Mouse (Mus musculus): ENCODE data around the gene Gucy2c. TPM values are rescaled to one million over a fixed set of nuclear protein-coding genes. Genes with fewer than 3 reads are reported as not detected.

Gene Gucy2c
- polyA plus RNA-seq, 1 experiment: not detected

DNA sequence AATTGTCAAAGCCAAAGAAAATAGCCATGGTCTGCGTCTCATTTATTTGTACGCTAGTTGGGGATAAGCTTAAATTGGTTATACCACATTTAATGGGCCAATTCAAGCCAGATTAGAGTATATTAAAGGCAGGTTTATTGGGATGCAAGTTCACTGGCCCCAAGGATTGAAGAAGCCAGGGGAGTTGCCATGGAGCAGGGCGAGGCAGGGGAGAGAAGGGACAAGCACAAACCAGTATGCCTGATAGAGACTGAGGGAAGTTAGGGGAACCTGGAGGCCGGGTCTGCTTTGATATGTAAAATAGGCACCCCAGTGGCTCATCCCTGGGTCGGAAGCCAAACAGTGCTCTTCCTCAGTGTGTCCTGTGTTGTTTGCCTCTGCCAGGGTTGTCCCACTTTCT, 112.3 kb downstream of the Gucy2c start:
- no peak for TF ChIP-seq POLR2A (IDR thresholded peaks at IDR 0.05; ENCODE audit: insufficient read depth, low read depth, low read length)
- TF ChIP-seq CTCF (IDR thresholded peaks at IDR 0.05; ENCODE audit: insufficient read depth, low read depth, low read length): no peak
- WGBS: 74% methylated on average over 5 of the region's 5 CpGs

DNA sequence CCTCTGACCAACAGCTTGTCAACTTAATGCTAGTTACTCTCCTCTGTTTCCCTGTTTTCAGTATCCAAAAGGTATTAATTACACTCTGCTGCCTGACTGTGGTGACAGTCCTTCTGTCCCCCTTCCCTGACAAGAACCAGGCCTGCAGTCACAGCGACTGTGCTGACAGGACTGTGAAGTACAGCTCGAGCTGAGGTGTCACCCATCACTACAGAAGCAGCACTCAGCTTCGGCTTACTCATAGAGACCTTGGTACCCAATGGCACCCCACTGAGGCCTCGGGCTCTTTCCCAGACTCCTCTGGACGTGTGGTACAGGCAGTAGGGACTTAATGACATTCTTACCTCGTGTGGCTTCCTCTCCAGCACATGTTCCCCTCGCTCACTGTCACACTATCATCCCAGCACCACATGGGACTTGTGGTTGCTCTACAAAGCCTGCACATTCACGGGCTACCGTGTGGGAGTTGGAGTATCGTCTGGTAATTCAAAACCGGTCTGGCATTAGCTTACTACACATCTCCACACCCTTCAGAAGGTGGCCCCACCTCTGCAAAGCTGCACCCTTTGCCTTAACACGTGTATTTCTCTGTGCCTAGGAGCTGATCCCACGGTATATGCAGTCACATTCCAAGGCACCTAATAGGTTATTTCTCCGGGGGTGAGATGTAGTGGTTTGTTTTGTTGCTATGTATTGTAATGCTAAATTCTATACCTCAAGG, 113.1 kb downstream of the Gucy2c start:
- Histone ChIP-seq H3K4me3 (ENCODE audit: insufficient read depth, low read depth, low read length) (no peak overlapping the region), H3K4me1 (ENCODE audit: control insufficient read depth, insufficient read depth, low read length) (peaks cover 7% of the 10 kb centered on the region), H3K27ac (ENCODE audit: insufficient read depth, low read depth, low read length) (no peak overlapping the region)
- TF ChIP-seq CTCF (IDR thresholded peaks at IDR 0.05; ENCODE audit: insufficient read depth, low read depth, low read length) (no peak), POLR2A (IDR thresholded peaks at IDR 0.05; ENCODE audit: insufficient read depth, low read depth, low read length) (no peak)
- 61% methylated on average over 14 of the region's 14 CpGs for WGBS

More for the DNA sequence above, 112.3 kb downstream of the Gucy2c start:
- Histone ChIP-seq H3K4me1 (ENCODE audit: control insufficient read depth, insufficient read depth, low read length) (peaks cover 7% of the 10 kb centered on the region), H3K4me3 (ENCODE audit: insufficient read depth, low read depth, low read length) (no peak overlapping the region), H3K27ac (ENCODE audit: insufficient read depth, low read depth, low read length) (no peak overlapping the region)

DNA sequence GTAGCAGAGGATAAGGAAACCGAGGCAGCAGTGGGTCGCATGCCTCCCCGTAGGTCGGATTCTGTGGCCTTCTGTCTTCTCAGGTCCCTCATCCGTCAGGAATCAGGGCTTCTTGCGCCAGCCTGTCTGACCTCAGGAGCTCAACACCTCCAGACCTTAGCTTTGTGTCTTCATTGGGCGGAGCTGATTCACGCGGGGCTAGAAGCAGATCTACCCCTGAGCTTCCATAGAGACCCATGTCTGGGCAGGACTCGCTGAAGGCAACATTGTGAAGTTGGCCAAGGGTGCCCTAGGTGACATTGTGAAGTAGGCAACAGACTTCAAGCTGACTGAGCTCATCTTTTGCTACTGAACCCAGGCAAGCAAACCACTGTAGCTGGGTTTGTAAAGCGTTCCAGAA, 119.5 kb downstream of the Gucy2c start:
- H3K4me1 ChIP-seq (ENCODE audit: control insufficient read depth, insufficient read depth, low read length): peaks cover 8% of the 10 kb centered on the region
- H3K27ac ChIP-seq (ENCODE audit: insufficient read depth, low read depth, low read length): no peak overlapping the region
- 54% methylated on average over 11 of the region's 11 CpGs for WGBS
- TF ChIP-seq CTCF (IDR thresholded peaks at IDR 0.05; ENCODE audit: insufficient read depth, low read depth, low read length) (no peak), POLR2A (IDR thresholded peaks at IDR 0.05; ENCODE audit: insufficient read depth, low read depth, low read length) (no peak)
- no peak overlapping the region for H3K4me3 ChIP-seq (ENCODE audit: insufficient read depth, low read depth, low read length)

DNA sequence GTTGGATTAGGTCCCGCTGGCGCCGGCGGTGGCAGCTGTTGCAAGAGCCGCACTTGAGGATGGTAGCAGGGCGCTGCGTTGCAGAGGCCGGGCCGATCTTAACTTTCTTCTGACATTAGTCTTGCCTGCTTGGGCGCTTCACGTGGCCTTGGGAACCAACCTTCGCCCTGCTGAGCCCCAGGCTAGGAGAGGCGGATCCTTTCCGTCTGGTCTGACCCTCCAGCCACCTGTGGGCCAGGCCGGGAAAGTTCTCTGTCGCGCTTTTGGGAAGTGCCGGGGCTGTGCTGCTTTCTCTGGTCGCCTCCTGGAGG, 119.9 kb downstream of the Gucy2c start, which contains the start of gene Plbd1:
Plbd1 (minus strand) TSS at position 223 of the 311 bp plus-strand sequence.
- TF ChIP-seq CTCF (IDR thresholded peaks at IDR 0.05; ENCODE audit: insufficient read depth, low read depth, low read length) (no peak), POLR2A (IDR thresholded peaks at IDR 0.05; ENCODE audit: insufficient read depth, low read depth, low read length) (no peak)
- 8% methylated on average over 19 of the region's 19 CpGs for WGBS
- peaks cover 8% of the 10 kb centered on the region for H3K4me1 ChIP-seq (ENCODE audit: control insufficient read depth, insufficient read depth, low read length)
- H3K4me3 ChIP-seq (ENCODE audit: insufficient read depth, low read depth, low read length): no peak within 1 kb of the TSS
- H3K27ac ChIP-seq (ENCODE audit: insufficient read depth, low read depth, low read length): no peak within 1 kb of the TSS

DNA sequence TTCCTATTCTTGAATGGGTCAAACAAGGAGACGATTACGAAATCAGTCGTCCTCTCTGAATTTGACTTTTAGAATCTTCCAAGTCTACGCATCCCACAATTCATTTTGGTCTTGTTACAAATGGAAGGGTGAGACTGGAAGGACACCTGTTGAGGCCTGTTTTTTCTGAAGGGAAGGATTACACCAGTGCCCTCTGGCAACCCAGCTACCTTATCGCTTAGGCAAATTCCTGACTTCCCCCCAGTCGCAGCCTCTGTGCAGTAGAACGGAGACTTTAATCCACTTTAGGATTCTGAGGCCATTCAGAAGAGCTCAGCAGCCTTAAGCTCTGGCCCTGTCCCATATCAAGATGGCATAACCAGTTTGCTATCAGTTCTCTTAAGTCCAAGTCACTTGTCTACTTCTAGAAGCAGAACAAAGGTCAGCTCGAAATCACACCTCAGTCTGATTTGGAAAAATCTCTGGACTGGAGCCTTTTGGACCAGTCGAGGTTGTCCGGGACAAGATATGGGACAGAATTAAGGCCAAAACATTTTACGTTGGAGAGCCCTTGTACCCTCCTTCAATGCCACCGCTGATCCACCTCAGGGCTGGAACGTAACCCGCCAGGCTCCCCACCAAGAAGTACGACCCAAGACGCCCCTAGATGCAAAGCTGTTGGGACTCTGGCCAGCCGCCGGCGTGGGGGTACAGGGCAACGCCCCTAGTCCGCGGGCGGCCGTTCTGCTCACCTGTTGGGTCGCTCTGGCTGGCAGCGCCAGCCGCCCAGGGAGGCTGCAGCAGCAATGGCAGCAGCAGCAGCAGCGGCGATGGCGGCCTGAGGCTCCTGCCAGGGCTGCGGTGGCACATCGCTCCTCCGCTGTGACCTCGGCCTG, 120.5 kb downstream of the Gucy2c start:
- Histone ChIP-seq H3K27ac (ENCODE audit: insufficient read depth, low read depth, low read length) (no peak overlapping the region), H3K4me1 (ENCODE audit: control insufficient read depth, insufficient read depth, low read length) (peaks cover 8% of the 10 kb centered on the region), H3K4me3 (ENCODE audit: insufficient read depth, low read depth, low read length) (no peak overlapping the region)
- WGBS: 25% methylated on average over 34 of the region's 34 CpGs
- TF ChIP-seq CTCF (IDR thresholded peaks at IDR 0.05; ENCODE audit: insufficient read depth, low read depth, low read length): no peak
- TF ChIP-seq POLR2A (IDR thresholded peaks at IDR 0.05; ENCODE audit: insufficient read depth, low read depth, low read length): no peak

DNA sequence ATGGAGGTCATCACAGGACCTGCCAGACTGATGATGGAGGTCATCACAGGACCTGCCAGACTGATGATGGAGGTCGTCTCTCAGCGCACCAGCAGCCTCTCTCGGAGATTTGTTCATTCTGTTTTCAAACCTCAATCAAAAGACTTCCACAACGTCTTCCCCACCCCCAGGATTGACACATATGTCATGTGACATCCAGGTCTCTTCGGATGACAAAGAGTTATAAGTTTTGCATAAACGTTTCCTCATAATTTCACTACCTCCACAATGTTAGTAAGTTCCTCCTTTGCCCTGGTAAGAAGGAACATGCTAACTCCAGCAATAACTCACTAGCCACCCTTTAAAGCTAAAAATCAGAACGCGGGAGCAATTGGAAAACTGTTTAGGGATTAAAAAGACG, 122.3 kb downstream of the Gucy2c start:
- no peak for TF ChIP-seq CTCF (IDR thresholded peaks at IDR 0.05; ENCODE audit: insufficient read depth, low read depth, low read length)
- TF ChIP-seq POLR2A (IDR thresholded peaks at IDR 0.05; ENCODE audit: insufficient read depth, low read depth, low read length): no peak
- WGBS: 93% methylated on average over 9 of the region's 9 CpGs
- Histone ChIP-seq H3K27ac (ENCODE audit: insufficient read depth, low read depth, low read length) (no peak overlapping the region), H3K4me3 (ENCODE audit: insufficient read depth, low read depth, low read length) (no peak overlapping the region), H3K4me1 (ENCODE audit: control insufficient read depth, insufficient read depth, low read length) (peaks cover 8% of the 10 kb centered on the region)

DNA sequence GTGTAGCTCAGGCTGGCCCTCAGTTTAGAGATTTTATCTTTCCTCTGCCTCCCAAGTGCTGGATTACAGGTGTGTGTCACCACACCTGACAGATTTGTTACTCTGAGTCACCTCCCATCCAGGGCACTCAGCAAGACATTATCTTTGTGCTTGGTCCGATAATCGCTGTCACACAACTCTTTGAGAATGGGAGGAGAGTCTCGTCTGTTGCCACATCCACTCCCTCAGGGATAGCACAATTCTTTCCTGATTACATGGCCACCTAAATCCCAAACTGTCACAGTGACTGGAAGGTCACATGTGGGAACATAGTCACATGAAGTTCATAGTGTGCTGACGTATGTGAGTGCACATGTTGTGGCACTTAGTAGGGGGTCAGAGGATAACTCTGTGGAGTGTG, 123.3 kb downstream of the Gucy2c start:
- TF ChIP-seq POLR2A (IDR thresholded peaks at IDR 0.05; ENCODE audit: insufficient read depth, low read depth, low read length) (no peak), CTCF (IDR thresholded peaks at IDR 0.05; ENCODE audit: insufficient read depth, low read depth, low read length) (no peak)
- Histone ChIP-seq H3K27ac (ENCODE audit: insufficient read depth, low read depth, low read length) (no peak overlapping the region), H3K4me3 (ENCODE audit: insufficient read depth, low read depth, low read length) (no peak overlapping the region), H3K4me1 (ENCODE audit: control insufficient read depth, insufficient read depth, low read length) (peaks cover 8% of the 10 kb centered on the region)
- 94% methylated on average over 4 of the region's 4 CpGs for WGBS

DNA sequence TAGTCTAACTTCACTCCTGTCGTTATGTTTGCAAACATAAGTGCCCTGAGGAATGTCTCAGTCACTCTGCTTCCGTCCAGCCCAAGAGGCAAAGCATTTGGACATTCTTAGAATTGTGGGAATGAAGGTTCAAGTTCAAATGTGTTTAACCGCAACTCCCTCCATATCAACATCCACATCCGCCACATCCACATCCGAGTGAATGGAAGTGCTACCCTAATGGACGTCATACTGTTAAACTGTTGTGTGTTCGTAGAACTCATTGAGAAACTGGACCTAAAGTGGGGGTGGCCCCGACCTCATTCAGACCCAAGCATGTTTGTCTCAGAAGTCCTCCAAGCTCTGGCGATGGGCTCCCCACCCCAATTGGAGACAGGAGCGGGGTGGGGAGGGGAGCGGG, 125.8 kb downstream of the Gucy2c start:
- TF ChIP-seq CTCF (IDR thresholded peaks at IDR 0.05; ENCODE audit: insufficient read depth, low read depth, low read length) (no peak), POLR2A (IDR thresholded peaks at IDR 0.05; ENCODE audit: insufficient read depth, low read depth, low read length) (no peak)
- WGBS: 75% methylated on average over 11 of the region's 11 CpGs
- H3K4me3 ChIP-seq (ENCODE audit: insufficient read depth, low read depth, low read length): no peak overlapping the region
- no peaks in the 10 kb centered on the region for H3K4me1 ChIP-seq (ENCODE audit: control insufficient read depth, insufficient read depth, low read length)
- H3K27ac ChIP-seq (ENCODE audit: insufficient read depth, low read depth, low read length): no peak overlapping the region

DNA sequence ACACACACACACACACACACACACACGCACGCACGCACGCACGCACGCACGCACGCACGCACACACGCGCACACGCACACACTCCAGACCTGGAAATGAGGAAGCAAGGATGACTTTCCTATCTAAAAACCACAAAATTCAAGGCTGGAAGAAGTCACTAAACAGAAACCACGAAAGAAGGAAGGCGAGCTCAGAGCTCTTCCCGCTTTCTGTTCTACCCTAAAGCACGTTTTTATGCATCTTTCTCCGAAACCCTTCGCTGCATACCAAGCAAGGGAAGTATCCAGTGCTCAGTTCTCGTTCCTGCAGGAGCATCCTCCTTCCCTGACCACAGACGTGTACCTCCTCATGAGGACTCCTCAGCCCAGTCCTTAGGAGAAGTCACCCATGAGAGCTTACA, 127.1 kb downstream of the Gucy2c start:
- no peak for TF ChIP-seq POLR2A (IDR thresholded peaks at IDR 0.05; ENCODE audit: insufficient read depth, low read depth, low read length)
- TF ChIP-seq CTCF (IDR thresholded peaks at IDR 0.05; ENCODE audit: insufficient read depth, low read depth, low read length): no peak
- Histone ChIP-seq H3K27ac (ENCODE audit: insufficient read depth, low read depth, low read length) (no peak overlapping the region), H3K4me3 (ENCODE audit: insufficient read depth, low read depth, low read length) (no peak overlapping the region), H3K4me1 (ENCODE audit: control insufficient read depth, insufficient read depth, low read length) (no peaks in the 10 kb centered on the region)
- WGBS: 96% methylated on average over 20 of the region's 20 CpGs

Measured in olfactory bulb, adult 2 months (tissue).